17 mouse cellular contexts compared by ENCODE assay signal in the genomic region with DNA sequence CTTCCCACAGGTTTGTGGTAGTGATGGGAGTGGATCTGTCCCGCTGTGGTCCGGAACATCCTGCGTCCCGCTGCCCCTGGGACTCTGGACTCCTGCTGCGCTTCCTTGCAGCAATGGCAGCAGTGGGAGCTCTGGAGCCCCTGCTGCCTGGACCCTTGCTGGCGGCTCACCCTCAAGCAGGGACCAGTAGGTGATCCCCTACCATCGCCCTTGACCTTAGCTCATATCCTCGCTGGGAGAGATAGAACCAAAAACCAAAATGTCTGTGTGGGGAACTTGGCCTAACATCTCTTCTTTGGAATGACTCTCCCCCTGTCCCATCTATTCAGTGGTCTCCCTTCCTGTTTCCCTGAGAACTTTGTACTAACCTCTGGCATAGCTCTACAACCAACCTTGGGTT.
"Had no signal": no experiment of that assay in that cellular context is flagged by ENCODE, and none has a peak within 500 bp of the region (broad histone marks: within the 10 kb centered on the region; RNA-seq: fewer than 3 reads in every experiment).

No protein-coding gene starts in this region.

- H3K27ac ChIP-seq: liver, embryonic 13.5 days; macrophage; midbrain, embryonic 15.5 days; neural tube, embryonic 15.5 days; stomach, postnatal 0 days had no signal

- ATAC-seq: lung, postnatal 0 days; midbrain, embryonic 15.5 days had no signal

- DNase-seq: kidney, adult 18-20 months; kidney, adult 9 months; kidney, postnatal 4 days; liver, embryonic 13.5 days; lung, embryonic 14.5 days; right cerebral cortex, adult 18-20 months; right cerebral cortex, postnatal 14 days; right cerebral cortex, postnatal 4 days; thymus, adult 2 months; thymus, postnatal 14 days; thymus, postnatal 4 days had no signal

- H3K9me3 ChIP-seq: liver, embryonic 13.5 days; midbrain, embryonic 15.5 days; neural tube, embryonic 15.5 days had no signal

- H3K9ac ChIP-seq: liver, embryonic 13.5 days; lung, embryonic 14.5 days; midbrain, embryonic 15.5 days; neural tube, embryonic 15.5 days had no signal

- H3K27me3 ChIP-seq: midbrain, embryonic 15.5 days; neural tube, embryonic 15.5 days had no signal

- H3K4me2 ChIP-seq: liver, embryonic 13.5 days; lung, embryonic 14.5 days; midbrain, embryonic 15.5 days; neural tube, embryonic 15.5 days had no signal

- H3K36me3 ChIP-seq: liver, embryonic 13.5 days; midbrain, embryonic 15.5 days; neural tube, embryonic 15.5 days had no signal

- H3K4me3 ChIP-seq: liver, embryonic 13.5 days; midbrain, embryonic 15.5 days; myocyte; neural tube, embryonic 15.5 days had no signal
